Mouse (Mus musculus) lung, postnatal 0 days (tissue): ENCODE data around the gene Myh14. TPM values are rescaled to one million over a fixed set of nuclear protein-coding genes. Genes with fewer than 3 reads are reported as not detected.
"Not testable (repeated sequence)": the region's sequence is repeated elsewhere in the genome, so short reads cannot be mapped to it uniquely, and the experiment has no call there.

Source experiments
- ATAC-seq: fragments of 200-750 bp; cut with Nextera tagmentation; 2 replicates; pipeline ENCODE4 v1.8.0; 2017; ENCODE audit warnings: moderate library complexity
- DNase-seq: peaks from one replicate; pipeline ENCODE4 v3.0.0-alpha.2; 2016; ENCODE audit warnings: low spot score
- H3K27ac ChIP-seq: fragments of 300-500 bp; sonication (generic); 2 replicates; pipeline ENCODE4 v1.5.1; 2014; ENCODE audit warnings: antibody characterized with exemption, mild to moderate bottlenecking, low read length, mixed read lengths
- H3K27me3 ChIP-seq: fragments of 300-500 bp; sonication (generic); replicated peaks from 2 replicates; pipeline ENCODE4 v1.6.1; 2014; ENCODE audit warnings: low read length, mixed read lengths; ENCODE audit not compliant: insufficient read depth
- H3K36me3 ChIP-seq: fragments of 300-500 bp; sonication (generic); 2 replicates; pipeline ENCODE4 v1.6.1; 2014; ENCODE audit warnings: low read length, mixed read lengths; ENCODE audit not compliant: insufficient read depth
- H3K4me1 ChIP-seq: fragments of 300-500 bp; sonication (generic); 2 replicates; pipeline ENCODE4 v1.6.1; 2014; ENCODE audit warnings: antibody characterized with exemption, low read depth, low read length, mixed read lengths; ENCODE audit not compliant: insufficient read depth
- H3K4me2 ChIP-seq: fragments of 300-500 bp; sonication (generic); replicated peaks from 2 replicates; pipeline ENCODE4 v1.6.1; 2014; ENCODE audit warnings: low read depth, mild to moderate bottlenecking, low read length, moderate library complexity, mixed read lengths
- H3K4me3 ChIP-seq: fragments of 300-500 bp; sonication (generic); 2 replicates; pipeline ENCODE4 v1.5.1; 2014; ENCODE audit warnings: low read depth, low read length
- H3K9ac ChIP-seq: fragments of 300-500 bp; sonication (generic); replicated peaks from 2 replicates; pipeline ENCODE4 v1.6.1; 2014; ENCODE audit warnings: low read depth, mild to moderate bottlenecking
- H3K9me3 ChIP-seq: fragments of 300-500 bp; sonication (generic); 2 replicates; pipeline ENCODE4 v1.6.1; 2016; ENCODE audit warnings: low read length, mixed read lengths
- CTCF ChIP-seq: IDR thresholded peaks from 2 replicates; pipeline ENCODE4 v1.5.1; 2016; ENCODE audit warnings: antibody characterized with exemption, mild to moderate bottlenecking
- EP300 ChIP-seq: IDR thresholded peaks from 2 replicates; pipeline ENCODE4 v1.6.1; 2016; ENCODE audit warnings: antibody characterized with exemption, mild to moderate bottlenecking, control low read depth
- WGBS: fragments of 180-500 bp; shearing (Covaris S2); extraction: QIAGEN DNeasy Blood & Tissue Kit; methylation state at CpG from one replicate; pipeline ENCODE4 v1.1.7; 2014; 5-methylcytosine and 5-hydroxymethylcytosine counted together
- polyA plus RNA-seq: library from polyadenylated mRNA; unstranded; fragments of >200 nt; fragmentation: Nextera tagmentation; extraction: Ambion mirVana; gene quantifications from 2 replicates; pipeline ENCODE4 v1.2.1, GENCODE M21; 2015

The Myh14 gene
- 202 and 215 TPM in 2 replicates for polyA plus RNA-seq

DNA sequence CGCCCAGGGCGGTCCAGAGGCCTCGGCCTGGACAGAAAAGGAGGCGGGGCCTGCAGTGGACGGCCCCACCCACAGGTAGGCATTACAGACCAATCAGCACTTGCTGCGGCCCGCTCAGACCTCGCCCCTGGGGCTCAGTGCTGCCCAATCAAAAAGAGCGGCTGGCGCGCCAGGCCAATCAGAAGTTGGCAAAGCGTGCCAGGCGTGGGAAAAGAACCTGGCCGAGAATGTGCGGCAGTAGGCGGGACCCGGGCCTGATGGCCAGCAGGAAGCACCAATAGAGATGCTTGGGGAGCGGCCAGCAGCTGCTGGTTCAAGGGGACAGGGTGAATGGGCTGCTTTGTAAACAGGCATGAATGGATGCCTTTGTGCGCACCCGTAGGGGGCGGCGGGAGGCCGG lies at the start of gene Myh14:
TSS of gene Myh14 (minus strand) at position 41 of the 400 bp plus-strand sequence.
- peak; percentile 86 for ATAC-seq
- Histone ChIP-seq H3K9ac (no peak within 1 kb of the TSS), H3K27me3 (0 out of 2 replicates have a peak, but pooled peaks cover 5% of the 10 kb centered on the region), H3K27ac (peak within 1 kb of the TSS; percentile 91), H3K9me3 (no peaks in the 10 kb centered on the region), H3K4me1 (peaks cover 4% of the 10 kb centered on the region; the same call in 1 of the 2 replicates), H3K36me3 (no peaks in the 10 kb centered on the region), H3K4me3 (0 out of 2 replicates have a peak within 1 kb of the TSS, but pooled peaks have one; percentile 4), H3K4me2 (peak within 1 kb of the TSS; percentile 42; the same call in 1 of the 2 replicates)
- TF ChIP-seq CTCF (no peak; the same call in 1 of the 2 replicates), EP300 (no peak)
- peak; percentile 94 for DNase-seq
- 2% methylated on average over 23 of the region's 23 CpGs for WGBS

DNA sequence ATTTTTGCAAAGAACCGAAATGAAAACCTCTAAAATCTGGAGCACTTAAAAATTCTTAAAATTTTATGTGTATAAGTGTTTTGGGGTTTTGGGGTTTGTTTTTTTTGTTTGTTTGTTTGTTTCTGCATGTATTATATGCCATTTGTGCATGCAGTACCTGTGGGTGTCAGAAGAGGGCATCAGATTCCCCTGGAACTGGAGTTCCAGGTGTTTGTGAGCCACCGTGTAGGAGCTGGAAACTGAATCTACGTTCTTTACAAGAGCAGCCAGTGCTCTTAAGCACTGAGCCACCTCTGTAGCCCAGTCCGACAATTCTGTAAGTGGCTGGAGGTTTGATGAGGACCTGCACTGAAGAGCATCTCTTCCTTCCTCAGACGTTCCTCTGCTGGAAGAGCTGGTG lies 39.2 kb upstream of the Myh14 start:
- H3K27ac ChIP-seq = no peak overlapping the region
- H3K9ac ChIP-seq = no peak overlapping the region
- no peak for TF ChIP-seq EP300
- TF ChIP-seq CTCF = peak; percentile 10; the same call in 1 of the 2 replicates
- no peaks in the 10 kb centered on the region for H3K36me3 ChIP-seq
- WGBS = 69% methylated on average over 5 of the region's 5 CpGs
- ATAC-seq (no peak), DNase-seq (no peak)
- H3K4me1 ChIP-seq = no peaks in the 10 kb centered on the region
- H3K4me2 ChIP-seq = no peak overlapping the region
- H3K4me3 ChIP-seq = no peak overlapping the region
- no peaks in the 10 kb centered on the region for H3K27me3 ChIP-seq
- H3K9me3 ChIP-seq = no peaks in the 10 kb centered on the region

DNA sequence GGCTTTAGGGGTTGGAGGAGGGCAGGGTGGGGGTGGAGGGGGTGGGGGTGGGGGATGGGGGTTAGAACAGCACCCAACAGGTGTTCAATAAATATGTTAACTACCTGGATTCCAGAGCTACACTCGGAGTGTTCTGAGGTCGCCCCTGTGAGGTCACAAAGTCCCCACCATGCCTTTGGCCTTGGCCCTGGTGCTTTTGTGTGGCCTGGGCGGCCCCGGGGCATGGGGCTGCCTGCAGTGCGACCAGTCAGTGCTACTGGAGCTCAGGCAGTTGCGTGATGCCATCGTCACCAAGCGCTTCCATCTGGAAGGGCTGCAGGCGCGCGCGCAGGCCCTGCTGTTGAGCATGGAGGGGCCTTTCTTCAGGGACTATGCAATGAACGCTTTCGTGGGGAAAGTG lies 37.9 kb upstream of the Myh14 start, which contains the start of gene Izumo2:
TSS of gene Izumo2 (plus strand) at position 169 of the 400 bp plus-strand sequence.
- Histone ChIP-seq H3K36me3 (no peaks in the 10 kb centered on the region), H3K4me2 (no peak within 1 kb of the TSS), H3K27me3 (no peaks in the 10 kb centered on the region), H3K4me1 (no peaks in the 10 kb centered on the region), H3K4me3 (no peak within 1 kb of the TSS), H3K27ac (no peak within 1 kb of the TSS), H3K9ac (no peak within 1 kb of the TSS), H3K9me3 (no peaks in the 10 kb centered on the region)
- TF ChIP-seq CTCF = no peak
- 71% methylated on average over 14 of the region's 14 CpGs for WGBS
- ATAC-seq = no peak
- no peak for DNase-seq

DNA sequence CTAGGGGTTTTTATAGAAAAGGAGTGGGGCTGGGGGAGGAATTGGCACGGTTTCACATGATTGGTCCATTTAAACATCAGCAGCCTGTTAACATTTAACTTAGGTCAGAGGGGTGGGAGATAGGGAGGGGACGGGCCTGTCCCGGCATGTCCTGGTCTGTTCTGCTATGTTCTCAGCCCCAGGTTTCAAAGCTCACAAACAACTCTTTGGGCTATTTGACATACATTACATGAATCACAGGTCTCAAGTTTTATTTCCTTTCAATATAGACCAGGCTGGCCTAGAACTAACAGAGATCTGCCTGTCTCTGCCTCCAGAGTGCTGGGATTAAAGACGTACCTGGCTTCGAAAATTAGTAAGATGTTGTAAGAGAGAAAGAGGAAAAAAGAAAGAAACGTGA lies 37.5 kb upstream of the Myh14 start:
- not testable (repeated sequence) for H3K4me1 ChIP-seq, H3K27me3 ChIP-seq, H3K9me3 ChIP-seq, DNase-seq, H3K27ac ChIP-seq, H3K36me3 ChIP-seq, H3K4me2 ChIP-seq, H3K9ac ChIP-seq, ATAC-seq, H3K4me3 ChIP-seq
- WGBS = 81% methylated on average over 5 of the region's 6 CpGs

DNA sequence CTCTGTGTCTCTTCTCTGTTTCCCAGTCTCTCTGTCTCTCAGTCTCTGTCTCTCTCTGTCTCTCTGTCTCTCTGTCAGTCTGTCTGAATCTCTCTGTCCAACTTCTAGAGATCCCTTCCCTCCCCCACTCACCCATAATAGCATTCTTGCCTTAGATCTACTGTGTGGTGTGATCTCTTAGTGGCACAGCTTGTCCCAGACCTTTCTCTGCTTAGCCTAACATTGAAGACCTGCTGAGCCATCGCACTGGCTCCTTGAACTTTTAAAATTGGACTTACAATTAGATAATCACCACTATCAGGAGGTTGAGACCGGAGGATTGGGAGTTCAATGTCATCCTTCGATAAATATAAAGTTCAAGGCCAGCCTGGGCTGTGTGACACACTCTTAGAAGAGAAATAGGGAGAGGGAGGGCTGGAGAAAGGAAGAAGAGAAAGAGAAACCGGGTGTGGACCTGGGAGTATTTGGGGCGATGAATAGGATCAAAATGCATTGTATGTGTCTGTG lies 36.6 kb upstream of the Myh14 start:
- Histone ChIP-seq H3K36me3 (no peaks in the 10 kb centered on the region), H3K4me2 (no peak overlapping the region), H3K4me1 (no peaks in the 10 kb centered on the region), H3K27ac (no peak overlapping the region), H3K9me3 (no peaks in the 10 kb centered on the region), H3K27me3 (no peaks in the 10 kb centered on the region), H3K9ac (no peak overlapping the region), H3K4me3 (no peak overlapping the region)
- WGBS = 87% methylated on average over 5 of the region's 5 CpGs
- no peak for DNase-seq
- TF ChIP-seq EP300 (no peak), CTCF (no peak)
- no peak for ATAC-seq

DNA sequence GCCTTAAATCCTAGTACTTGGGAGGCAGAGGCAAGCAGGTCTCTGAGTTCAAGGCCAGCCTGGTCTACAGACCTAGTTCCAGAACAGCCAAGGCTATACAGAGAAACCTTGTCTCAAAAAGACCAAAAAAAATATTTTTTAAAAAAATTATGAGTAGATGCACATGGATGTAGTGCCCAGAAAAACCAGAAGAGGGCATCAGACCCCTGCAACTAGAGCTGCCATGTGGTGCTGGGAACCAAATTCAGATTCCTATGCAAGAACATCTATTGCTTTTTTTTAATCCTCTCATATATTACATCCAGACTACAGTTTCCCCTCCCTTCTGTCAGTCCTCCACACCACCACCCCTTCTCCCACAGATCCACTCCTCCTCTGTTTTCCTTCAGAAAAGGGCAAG lies 35.7 kb upstream of the Myh14 start:
- H3K4me2 ChIP-seq = no peak overlapping the region
- no peaks in the 10 kb centered on the region for H3K36me3 ChIP-seq
- no peaks in the 10 kb centered on the region for H3K9me3 ChIP-seq
- H3K27me3 ChIP-seq = no peaks in the 10 kb centered on the region
- H3K9ac ChIP-seq = no peak overlapping the region
- H3K4me1 ChIP-seq = no peaks in the 10 kb centered on the region
- H3K4me3 ChIP-seq = no peak overlapping the region
- H3K27ac ChIP-seq = no peak overlapping the region
- ATAC-seq (no peak), DNase-seq (no peak)
- TF ChIP-seq EP300 (no peak), CTCF (no peak)

DNA sequence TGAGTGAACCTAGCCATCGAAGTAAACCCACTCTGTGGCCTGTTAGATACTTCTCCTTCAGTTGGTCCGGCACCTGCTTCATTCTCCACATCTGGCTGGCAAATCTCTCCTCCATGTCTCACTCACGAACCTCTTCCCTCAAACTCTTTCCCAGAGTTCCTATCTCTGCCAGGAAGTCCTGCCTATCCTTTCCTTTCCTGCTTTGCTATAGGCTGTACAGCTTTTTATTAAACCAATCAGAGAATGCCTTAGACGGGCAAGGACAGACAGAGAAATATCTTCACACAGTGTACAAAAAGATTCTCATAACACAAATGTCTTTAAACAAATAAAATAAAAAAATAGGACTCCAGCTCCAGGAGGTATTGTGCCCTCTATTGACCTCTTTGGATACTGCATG lies 34.4 kb upstream of the Myh14 start:
- no peak for ATAC-seq
- Histone ChIP-seq H3K27ac (no peak overlapping the region), H3K9ac (no peak overlapping the region), H3K4me3 (no peak overlapping the region), H3K4me2 (no peak overlapping the region), H3K9me3 (no peaks in the 10 kb centered on the region), H3K36me3 (no peaks in the 10 kb centered on the region), H3K4me1 (no peaks in the 10 kb centered on the region), H3K27me3 (no peaks in the 10 kb centered on the region)
- 86% methylated on average over 4 of the region's 4 CpGs for WGBS
- DNase-seq = no peak
- no peak for TF ChIP-seq CTCF
- TF ChIP-seq EP300 = no peak
